Mouse (Mus musculus) gastrocnemius, postnatal 4 days (tissue): ENCODE data around the gene 9530077C05Rik. TPM values are rescaled to one million over a fixed set of nuclear protein-coding genes. Genes with fewer than 3 reads are reported as not detected.
"Not testable (repeated sequence)": the region's sequence is repeated elsewhere in the genome, so short reads cannot be mapped to it uniquely, and the experiment has no call there.

ENCODE experiments used
- DNase-seq, 2 experiments: peaks; one replicate each; pipeline ENCODE4 v3.0.0; 2021 to 2022; ENCODE audit warnings: low spot score in 2 of 2, mixed read lengths in 2 of 2
- total RNA-seq, 2 experiments: library from RNA; stranded (reverse); gene quantifications; 2 replicates each; pipeline ENCODE4 v1.2.3; 2021

9530077C05Rik gene
- total RNA-seq, 2 experiments from 2014 or later = 0.69 to 0.83 TPM

DNA sequence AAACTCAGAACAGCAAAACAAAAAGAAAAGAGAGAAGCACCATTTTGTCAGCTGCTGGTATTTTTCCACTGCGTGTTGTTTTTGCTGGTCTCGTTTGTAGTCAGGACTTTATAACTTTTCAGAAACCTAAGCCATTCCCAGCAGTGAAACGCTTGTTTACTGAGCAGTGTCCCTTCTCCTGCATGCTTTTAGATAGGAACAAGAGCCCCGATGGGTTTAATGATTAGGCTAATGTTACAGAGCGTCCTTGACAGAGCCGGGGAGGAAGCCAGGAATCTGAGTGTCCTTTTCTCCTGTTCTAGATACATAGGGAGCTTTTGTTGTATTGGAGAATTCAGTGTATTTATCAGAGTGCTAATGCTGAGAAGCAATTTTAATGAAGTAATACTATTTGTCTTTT, 6.2 kb downstream of the 9530077C05Rik start:
- DNase-seq = no peak

DNA sequence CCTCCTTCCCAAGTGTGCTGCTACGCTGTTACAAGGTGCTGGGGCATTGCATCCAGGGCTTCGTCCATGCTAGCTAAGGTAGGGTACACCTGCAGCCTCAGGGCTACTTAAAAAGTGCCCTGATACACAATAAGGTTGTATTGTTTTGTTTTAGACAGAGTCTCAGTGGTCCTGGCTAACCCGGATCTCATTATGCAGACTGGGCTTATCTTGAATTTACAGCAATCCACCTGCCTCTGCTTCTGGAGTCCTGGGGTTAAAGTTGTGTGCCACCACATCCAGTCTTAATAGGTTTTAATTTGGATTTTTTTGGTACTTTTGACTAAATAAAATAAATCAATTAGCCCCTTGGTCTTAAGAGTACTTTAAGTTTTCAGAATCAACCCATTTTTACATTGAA, 8.6 kb downstream of the 9530077C05Rik start:
- no peak for DNase-seq

DNA sequence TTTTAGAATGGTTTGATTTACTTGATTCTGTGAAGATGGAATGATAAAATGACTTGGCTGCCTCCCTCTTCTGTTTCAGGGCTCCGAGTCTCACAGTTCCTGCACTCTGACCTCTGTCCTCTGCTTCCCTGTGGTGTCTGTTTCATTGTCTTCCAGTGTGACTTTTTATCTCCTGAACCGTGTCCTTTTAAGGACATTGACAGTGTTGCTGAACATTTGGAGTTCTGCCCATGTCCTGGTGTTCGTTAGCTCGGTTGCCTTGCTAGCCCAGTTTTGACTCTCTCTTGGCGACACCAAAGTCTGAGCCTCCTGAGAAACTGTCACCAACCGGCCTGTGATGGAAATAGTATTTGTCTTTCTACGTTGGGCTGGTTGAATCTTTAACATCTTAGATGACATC, 9.2 kb downstream of the 9530077C05Rik start:
- DNase-seq = no peak

DNA sequence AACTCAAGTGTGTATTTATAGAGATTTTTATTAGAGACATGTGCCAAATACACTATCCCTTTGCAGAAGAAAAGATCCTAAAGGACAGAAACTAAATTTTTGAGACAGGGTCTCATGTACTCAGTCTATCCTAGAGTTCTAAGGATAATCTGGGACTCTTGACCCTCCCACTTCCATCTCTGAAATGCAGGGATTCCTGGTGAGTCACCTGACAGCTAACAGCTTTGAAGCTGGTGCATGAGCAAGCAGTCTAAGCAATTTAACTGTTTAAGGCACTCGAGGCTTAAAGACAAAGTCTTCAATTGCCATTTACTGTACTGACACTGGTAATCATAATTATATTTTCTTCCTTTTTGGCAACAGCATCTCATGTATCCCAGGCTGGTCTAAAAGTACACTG, 11.2 kb downstream of the 9530077C05Rik start:
- no peak for DNase-seq

DNA sequence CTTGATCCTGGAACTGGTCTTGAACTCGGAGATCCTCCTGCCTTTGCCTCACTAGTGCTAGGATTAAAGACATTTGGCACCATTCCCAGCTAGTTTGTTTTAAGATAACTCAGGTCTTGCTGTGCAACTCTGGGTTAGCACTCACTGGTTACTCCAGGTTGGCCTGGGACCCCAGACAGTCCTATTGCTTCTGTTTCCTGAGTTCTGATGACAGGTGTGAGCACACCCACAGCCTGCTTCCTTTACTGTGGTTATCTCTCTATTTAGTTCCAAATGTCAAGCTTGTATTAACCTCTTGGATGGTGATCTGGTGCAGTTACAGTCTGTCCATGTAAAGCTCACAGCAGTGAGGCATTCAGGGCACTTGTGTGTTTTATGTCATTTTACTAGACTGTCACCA, 12.2 kb downstream of the 9530077C05Rik start:
- DNase-seq = no peak

DNA sequence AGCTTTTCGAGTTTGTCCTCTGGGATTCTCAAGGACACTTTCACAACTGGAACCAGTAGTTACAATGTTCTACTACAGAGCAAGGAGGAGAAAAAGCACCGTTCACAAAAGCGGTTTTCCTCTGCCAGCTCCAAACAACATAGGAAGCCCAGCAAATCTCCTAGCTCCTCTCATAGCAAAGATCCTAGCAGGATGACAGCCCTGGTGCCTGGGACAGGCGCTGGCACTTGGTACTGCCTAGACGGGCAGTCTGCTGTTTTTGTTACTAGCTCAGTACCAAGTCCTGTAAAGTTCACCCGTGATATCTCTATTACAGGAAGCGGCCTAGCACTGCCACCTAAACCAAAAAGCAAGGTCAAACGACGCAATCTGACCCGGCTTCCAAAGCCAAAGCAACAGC, 12.9 kb downstream of the 9530077C05Rik start:
- DNase-seq = no peak

DNA sequence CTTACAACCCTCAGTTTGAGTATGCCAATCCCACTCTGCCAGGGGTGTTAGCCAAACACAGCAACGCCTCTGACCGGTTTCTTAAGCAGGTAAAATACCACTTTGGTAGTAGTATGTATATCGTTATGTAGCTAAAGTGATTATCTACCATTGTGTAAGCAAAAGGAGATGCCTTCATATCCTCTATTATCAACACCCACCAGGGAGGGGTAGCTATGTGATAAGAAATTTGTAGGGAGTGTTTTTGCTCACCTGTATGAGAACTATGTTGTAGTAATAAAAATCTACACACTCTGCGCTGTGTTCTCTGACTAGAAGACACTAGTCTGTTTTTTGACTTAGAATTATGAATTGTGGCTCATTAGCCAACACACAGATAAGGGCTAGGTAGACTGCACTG, 13.4 kb downstream of the 9530077C05Rik start:
- no peak for DNase-seq

DNA sequence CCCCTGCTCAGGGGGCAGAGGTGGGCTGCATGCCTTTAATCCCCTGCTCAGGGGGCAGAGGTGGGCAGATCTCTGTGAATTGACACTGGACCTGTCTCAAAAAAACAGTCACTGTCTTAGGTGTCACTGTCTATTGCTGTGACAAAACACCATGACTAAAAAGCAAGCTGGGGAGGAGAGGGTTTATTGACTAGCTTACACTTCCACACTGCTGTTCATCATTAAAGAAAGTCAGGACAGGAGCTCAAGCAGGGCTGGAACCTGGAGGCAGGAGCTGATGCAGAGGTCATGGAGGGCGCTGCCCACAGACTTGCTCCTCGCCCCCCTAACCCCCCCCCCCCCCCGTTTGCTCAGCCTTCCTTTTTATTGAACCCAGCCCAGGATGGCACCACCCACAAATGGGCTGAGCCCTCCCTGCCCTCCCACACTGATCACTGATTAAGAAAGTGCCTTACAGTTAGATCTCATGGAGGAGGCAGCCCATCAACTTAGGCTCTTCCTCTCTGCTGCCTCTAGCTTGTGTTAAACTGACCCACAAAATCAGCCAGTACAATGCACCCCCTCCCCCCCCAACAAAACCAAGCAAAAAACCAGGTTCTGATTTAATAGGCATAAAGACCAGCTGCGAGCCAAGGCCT, 16.8 kb downstream of the 9530077C05Rik start:
- no peak for DNase-seq

DNA sequence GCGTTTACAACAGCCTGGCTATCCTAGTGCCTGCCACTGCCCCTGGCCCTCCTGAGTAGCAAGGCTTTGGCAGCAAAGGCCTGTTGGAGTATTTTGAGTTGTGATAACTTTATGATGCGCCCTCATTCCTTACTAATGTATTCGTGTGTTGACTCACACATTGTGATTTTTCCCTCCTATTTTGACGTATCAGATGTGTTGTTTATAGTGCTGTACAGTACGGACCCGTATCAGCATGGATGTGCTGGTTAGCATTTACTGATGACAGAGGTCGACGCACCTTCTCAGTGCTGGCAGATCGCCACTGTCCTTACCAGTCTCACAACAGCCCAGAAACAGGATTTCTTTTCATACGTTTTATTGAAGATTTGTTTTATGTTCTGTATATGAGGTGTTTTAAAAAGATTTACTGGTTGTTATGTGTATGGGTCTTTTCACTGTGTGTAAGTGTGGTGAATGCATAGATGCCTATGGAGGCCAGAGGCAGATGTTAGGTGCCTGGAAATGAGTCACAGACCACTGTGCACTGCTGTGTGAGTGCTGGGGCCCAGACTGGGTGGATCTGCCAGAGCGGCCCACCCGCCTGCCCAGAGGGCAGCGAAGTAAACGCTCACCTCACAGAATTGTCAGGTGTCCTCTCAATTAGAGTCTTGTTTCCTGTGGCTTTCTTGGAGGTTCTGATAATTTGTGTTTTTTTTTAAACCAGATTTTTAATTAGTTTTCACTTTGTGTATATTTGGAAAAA, 17.5 kb downstream of the 9530077C05Rik start:
- DNase-seq = no peak

DNA sequence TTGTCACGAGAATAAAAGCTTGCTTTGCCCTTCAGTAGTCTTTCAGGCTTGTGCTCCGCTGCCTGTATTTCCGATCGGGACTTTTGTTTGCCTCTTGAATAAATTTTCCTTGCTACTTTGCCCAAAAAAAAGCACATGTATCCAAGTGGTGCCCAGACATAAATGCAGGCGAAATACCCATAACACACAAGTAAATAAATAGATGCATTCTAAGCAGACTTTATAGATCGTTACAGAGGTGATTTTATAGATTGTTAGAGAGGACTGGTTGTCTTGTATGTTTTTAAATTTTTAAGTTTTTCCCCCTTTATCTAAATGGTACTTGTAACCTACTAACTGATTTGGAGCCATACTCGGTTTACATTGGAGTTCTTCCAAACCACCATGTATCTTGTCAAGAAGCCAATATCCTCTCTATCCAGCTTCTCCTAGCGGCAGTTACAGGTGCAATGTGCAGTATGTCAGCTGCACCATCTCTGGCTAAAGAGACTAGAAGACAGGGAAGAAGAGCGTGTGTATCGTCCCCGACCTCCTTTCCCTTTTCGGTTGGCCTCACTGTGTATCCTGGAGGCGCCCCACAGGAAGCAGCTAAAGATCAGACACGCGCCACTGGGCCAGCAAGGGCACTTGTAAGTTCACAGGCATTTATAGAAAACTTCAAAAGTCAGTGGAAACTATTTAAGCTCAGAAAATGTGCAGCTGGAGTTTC, 18.4 kb downstream of the 9530077C05Rik start:
- DNase-seq = no peak

DNA sequence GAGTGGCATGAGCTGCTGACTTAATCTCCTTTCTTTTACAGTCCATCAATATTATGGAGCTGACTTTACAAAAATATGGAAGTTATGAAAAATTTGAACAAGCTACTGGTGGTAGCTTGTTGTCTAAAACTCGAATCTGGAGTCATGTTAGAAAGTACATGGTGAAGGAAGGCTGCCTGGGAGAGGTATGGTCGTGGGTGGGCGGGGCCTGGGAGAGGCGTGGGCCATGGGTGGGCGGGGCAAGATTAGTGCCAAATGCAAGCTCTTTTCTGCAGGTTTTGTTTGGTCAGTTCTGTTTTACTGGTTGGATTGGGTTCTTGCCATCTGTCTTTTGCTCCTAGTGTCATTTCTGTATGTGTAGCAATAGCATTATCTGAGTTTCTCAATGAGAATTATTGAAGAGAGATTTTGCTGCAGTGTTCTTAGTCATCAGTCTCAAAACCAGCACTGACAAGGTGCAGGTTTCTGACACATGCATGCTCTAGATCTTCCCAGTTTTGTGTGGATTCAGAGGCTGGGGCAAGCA, 19.1 kb downstream of the 9530077C05Rik start:
- no peak for DNase-seq

DNA sequence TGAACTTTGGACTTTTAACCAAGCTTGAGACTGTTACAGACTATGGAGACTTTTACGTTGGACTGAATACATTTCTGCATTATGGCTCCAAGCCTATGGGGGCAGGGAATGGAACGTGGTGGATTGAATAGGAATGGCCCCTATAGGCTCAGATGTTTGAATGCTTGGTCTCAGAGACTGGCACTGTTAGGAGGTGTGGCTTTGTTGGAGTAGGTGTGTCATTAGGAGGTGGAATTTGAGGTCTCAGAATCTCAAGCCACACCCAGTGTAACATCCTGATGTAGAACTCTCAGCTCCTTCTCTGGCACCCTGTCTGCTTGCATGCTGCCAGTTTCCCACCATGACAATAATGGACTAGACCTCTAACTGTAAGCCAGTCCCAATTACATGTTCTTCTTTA, 21.9 kb downstream of the 9530077C05Rik start:
- DNase-seq = no peak

DNA sequence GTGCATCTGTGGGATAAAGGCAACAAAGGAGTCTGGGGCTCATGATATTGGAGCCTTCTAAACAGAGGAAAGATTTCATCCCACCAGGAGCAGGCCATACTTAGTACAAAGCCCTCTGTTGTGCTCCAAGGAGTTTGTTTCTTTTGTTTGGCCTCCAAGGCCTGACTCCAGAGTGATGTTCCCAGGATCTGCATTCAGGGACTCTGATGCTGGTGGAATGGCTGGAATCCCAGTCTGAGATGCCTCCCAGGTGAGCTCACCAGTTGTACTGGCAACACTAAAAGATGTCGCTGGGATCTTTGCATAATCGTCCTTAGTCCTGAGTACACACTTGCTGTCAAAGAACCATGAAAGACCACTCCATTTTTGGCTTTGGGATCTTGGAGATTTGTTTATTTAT, 22.8 kb downstream of the 9530077C05Rik start:
- DNase-seq = no peak

DNA sequence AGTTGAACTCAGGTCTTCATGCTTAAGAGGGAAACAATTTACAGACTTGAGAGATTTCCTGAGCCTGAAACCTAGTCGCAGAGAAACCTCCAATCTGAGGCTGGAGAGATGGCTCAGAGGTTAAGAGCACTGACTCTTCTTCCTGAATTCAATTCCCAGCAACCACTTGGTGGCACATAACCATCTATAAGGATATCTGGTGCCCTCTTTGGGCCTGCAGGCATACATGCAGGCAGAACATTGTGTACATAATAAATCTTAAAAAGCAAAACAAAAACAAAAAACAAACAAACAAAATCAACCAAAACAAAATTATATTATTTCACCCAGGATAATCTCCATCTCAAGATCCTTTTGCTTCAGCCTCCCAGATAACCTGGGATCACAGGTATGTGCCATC, 27.5 kb downstream of the 9530077C05Rik start:
- no peak for DNase-seq

DNA sequence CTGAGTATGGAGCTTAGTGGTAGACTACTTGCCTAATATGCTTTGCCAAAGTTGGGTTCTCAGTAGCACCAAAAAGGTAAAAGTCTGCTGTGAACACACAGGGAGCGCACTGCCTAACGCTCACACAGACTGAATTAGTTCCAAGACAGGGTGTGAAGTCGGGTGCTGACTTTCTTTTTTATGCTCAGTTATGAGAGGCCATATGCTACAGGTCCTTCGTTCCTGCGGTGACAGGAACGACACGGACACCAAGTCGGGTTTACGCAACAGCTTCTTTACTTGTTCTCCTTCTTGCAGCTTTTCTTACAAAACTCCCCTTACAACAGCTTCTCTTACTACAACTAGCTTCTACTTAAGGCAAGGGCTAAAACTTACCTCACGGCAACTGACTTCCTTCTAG, 31.8 kb downstream of the 9530077C05Rik start:
- DNase-seq = no peak

DNA sequence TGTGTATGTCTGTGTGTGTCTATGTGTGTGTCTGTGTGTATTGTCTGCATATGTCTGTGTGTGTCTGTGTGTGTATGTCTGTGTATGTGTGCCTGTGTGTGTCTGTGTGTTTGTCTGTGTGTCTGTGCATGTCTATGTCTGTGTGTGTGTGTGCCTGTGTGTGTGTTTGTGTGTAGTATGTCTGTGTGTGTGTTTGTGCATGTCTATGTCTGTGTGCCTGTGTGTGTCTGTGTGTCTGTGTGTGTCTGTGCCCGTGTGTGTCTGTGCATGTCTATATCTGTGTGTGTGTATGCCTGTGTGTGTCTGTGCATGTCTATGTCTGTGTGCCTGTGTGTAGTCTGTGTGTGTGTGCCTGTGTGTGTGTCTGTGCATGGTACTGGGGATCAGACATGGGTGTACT, 33.8 kb downstream of the 9530077C05Rik start:
- no peak for DNase-seq

DNA sequence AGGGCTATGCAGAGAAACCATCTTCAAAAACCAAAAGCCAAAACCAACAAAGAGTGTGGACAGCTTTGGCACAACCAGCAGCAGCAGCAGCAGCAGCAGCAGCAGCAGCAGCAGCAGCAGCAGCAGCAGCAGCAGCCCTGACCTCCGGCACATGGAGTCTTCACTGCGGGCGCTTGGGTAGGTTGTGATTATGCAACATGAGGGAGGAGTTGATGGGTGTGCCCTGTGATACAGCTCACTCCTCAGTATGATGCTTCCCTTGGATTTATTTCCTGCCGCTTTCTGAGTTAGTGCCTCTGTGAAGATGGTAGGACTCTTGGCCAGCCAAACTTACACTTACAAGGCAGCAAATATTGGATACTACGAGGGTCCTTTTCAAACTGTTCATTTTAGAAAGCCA, 35.9 kb downstream of the 9530077C05Rik start:
- no peak for DNase-seq

DNA sequence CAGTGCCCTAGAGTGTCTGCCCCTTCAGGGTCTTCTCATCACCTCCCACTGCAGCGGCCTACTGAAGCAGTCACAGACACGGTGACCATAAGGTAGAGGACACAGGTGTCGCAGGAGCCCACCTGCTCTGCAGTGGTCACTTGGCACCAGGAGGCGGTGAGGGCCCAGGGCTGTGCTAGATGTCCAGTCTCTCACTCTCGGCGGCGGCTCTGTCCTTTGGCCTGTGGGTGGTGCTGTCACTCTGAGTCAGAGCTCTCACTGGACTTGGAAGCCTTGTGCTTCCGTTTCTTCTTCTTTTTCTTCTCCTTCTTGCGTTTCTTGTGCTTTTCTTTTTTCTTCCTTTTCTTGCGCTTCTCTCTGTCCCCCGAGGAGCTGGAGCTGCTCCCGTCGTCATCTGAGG, 37.1 kb downstream of the 9530077C05Rik start:
- DNase-seq = no peak

DNA sequence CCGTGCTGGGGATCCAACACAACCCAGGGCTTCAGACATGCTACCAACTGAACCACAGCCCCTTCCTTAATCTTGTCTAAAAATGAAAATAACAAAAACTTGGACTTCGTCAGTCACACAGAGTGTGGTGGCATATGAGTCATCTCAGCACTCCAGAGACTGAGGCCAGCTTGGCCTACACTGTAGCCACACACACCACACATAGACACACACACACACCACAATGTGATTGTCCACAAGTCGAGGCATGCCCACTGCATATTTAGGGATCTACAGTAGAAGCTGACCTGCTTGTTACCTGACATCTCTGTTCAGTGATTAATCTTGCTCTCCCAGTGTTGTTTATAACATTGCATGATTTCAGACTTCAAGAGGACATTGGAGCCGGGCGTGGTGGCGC, 37.9 kb downstream of the 9530077C05Rik start:
- DNase-seq = no peak

DNA sequence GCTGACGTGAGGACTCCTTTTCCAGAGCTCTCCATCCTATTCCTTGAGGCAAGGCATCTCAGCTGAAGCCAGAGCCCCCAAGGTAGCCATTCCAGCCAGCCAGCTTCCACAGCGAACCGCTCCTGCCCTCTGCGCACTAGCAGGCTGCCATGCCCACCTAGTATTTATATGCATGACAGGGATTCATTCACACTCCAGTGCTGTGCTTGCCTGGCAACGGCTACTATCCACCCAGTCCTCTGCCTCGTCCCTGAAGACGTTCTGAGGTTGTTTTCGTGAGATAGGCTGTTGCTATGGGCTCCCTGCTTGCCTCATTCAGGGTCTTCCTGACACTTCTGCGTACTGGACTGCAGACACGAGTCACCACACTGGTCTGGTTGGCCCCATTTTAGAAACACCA, 41.4 kb downstream of the 9530077C05Rik start:
- no peak for DNase-seq

DNA sequence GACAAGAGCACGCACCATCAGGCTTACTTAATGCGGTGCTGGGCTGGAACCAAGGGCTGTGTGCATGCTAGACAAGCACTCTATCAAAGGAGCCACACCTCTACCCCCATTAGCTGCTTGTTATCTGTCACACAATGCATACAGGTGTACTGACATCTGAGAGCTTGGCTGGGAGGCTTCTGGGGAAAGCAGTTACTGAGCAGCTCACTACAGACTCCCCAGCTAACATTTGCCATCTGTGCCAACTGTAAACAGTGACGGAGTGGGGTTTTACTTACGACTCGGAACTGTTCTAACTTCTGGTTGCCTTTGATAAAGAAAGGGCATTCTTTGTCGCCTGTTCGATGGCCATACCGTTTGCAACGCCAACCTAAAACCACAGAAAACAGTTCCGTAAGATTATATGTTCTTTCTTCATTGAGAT, 42.2 kb downstream of the 9530077C05Rik start:
- no peak for DNase-seq

DNA sequence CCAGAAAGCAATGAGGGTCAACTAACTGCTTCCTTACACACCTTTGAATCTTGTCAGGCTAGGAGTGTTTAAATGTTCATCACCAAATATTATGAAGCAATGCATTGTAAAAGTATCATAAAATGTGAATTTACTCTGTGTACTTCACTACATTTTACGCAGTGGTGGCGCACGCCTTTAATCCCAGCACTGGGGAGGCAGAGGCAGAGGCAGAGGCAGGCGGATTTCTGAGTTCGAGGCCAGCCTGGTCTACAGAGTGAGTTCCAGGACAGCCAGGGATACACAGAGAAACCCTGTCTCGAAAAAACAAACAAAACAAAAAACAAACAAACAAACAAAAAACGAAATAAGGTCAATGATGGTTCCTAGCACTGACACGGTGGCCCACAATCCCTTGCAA, 42.7 kb downstream of the 9530077C05Rik start, which contains the start of gene Gm17545:
Gene Gm17545, plus strand, starts transcription at position 301 of the 400 bp plus-strand sequence.
- not testable (repeated sequence) for DNase-seq
